Mouse (Mus musculus) spleen, postnatal 14 days (tissue): ENCODE results near the gene Snx10.
"Not testable (repeated sequence)": the region's sequence is repeated elsewhere in the genome, so short reads cannot be mapped to it uniquely, and the experiment has no call there.

ENCODE experiments used
- DNase-seq, 2 experiments: peaks; one replicate each; pipeline ENCODE4 v3.0.0; 2021 to 2022; ENCODE audit warnings: low spot score in 2 of 2

The Snx10 gene

DNA sequence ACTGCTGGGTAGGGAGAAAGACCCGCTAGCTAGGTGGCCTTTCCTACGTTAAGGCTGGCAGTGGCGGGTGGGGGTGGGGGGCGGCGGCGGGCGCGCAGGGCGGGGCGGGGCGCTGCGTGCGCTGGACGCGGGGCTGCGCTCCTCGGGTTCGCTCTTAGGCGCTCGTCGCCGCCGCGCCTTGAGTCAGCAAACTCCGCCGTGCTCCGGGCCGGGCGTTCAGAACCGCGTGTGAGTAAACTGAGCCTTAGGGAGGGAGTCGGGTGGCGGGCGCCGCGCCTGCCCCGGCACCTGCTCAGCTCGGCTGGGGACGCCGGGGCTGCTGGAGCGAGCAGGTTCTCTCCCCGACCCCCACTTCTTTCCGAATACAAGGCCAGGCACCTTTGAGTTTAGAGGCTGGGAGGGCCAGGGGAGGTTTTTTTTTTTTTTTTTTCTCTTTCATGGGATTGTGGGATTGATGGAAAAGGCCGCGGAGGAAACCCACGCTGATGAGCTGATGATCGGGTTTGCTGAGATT is at the start of gene Snx10:
Gene Snx10, plus strand, starts transcription at position 95 of the 514 bp plus-strand sequence.
- DNase-seq = no peak

DNA sequence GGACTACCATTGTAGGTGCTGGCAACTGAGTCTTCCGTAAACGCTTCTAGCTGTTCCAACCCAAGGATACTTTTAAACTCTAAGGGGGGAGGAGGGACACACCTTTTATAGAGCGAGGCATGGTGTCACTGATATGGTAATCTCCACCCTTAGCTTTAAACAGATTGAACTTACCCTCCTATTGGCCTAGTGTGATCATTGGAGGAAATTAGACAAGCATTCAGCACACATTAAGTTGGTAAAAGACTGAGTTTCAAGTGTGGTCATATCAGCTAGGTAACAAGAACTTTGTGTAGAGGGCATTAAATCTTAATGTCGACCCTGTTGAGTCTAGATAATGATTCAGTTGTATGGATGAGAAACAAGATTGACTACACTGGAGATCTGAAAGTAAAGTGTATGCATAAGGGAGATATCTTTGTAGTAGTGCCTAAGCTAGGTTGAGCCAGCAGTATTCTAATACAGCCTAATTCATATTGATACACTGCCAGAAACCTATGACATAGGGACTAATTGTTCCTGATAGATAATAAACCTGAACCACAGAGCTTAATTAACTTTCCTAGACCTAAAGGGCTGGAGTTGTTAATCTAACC is 44.5 kb upstream of the Snx10 start:
- no peak for DNase-seq

DNA sequence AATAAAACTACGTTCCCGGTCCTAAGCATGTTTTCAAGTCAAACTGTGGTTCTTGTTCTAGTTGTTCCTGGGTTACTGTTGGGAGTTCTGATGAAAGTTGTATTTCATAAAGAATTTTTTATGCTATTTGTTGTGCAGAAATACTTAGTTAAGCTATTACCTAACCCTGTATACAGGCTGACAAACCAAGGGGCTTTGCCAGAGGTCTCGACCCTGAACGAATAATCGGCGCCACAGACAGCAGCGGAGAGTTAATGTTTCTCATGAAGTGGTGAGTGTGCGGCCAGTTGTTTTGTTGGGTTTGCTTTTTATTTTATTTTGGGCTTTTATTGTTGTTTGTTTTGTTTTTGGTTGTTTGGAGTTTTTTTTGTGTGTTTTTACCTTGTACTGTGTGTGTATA is 42.2 kb upstream of the Snx10 start:
- DNase-seq = no peak

DNA sequence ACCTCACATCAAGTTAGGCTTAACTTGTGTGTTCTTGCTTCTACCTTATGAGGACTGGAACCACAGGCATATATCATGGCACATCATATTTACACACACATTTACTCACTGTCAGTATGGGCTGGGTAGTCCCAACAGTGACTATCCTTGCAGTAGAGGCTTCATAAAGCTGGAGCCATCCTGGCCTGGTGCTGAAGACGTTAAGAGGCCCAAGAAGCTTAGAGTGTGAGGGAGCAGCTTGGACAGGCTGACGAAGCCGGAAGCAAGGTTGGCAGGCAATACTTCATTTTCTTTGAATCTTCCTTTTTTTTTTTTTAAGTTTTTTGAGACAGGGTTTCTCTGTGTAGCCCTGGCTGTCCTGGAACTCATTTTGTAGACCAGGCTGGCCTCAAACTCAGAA is 39.8 kb upstream of the Snx10 start:
- no peak for DNase-seq

DNA sequence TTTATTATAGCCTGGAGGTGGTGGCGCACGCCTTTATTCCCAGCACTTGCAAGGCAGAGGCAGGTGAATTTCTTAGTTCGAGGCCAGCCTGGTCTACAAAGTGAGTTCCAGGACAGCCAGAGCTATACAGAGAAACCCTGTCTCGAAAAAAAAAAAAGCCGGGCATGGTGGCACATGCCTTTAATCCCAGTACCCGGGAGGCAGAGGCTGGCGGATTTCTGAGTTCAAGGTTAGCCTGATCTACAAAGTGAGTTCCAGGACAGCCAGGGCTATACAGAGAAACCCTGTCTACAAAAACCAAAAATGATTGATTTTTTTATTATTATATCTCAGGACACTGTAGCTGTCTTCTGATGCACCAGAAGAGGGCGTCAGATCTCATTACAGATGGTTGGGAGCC is 39.1 kb upstream of the Snx10 start:
- DNase-seq = not testable (repeated sequence)

DNA sequence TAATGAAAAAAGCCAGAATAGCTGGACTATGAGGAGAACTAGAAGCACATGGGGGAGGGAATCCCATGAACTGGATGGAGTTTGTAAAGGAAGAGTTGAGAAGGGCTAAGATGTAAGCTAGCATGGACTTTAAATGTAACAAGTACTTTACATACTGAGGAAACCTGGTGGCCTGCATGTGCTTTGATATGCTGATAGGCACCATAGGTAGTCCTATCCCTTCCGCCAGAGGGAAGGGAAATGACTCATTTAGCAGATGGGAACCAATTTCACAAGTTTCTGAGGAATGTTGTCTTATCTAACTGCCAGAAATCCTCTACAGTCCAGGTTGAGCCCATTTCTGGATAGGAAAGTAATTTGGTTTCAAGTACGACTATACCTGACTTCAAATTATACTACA is 38.1 kb upstream of the Snx10 start:
- no peak for DNase-seq

DNA sequence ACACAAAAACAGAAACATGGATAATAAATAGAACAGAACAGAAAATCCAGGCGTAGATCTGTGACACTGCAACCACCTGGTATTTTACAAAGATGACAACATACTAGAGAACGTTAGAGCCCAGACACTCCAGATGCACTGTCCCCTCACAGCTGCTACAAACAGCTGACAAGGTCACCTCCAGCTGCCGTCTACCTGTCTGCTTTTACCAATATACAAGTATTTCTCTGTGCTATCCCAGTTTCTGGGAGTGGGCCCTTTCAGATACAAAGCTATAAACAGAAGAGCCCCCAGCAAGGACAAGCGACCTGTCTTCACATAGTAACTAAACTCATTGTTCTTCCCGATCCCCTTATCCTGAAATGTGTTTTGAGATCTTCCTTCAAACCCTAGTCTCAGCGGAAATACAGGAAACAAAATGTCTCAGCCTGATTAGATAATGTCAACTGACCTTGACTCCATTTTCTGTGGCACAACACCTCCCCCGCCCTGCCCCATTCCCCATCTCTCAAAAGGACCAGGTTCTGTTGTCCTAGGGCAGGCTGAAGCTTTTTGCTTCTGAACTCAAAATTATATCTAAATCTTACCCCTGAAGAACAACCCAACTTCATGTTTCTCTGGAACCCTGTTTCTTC is 37.5 kb upstream of the Snx10 start:
- no peak for DNase-seq

DNA sequence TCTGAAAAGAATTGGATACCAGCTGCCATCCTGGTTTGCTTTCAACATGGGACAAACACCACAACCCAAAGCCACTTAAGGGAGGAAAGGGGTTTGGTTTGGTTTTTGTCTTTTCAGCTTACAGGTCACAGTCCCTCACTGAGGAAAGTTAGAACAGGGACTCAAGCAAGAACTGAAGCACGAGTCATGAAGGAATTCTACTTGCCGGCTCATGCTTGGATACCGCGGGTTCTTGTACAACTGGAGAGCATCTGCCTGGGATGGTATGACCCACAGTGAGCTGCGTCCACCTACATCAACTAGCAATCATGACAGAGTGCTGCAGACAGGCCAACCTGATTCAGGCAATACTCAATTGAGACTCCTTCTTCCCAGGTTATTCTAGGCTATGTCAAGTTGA is 37.0 kb upstream of the Snx10 start:
- DNase-seq = no peak

DNA sequence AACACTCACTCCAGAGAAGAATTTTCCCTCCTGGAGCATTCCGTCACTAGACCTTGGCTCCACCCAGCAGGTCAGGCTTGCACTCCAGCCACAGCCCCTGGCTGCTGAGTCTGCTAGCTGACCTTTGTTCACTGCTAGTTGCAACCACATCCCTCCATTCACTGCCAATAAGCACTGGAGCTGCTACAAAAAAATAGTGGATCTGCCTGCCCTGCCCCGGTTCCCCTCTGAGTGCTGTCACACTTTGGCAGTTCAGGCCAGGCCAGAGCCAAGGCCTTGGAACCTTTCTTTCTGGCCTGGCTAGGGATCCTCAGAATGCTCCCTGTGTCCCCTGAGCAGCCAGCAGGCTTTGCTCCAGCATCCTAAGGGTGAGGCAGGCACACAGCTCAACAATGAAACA is 33.9 kb upstream of the Snx10 start:
- no peak for DNase-seq

DNA sequence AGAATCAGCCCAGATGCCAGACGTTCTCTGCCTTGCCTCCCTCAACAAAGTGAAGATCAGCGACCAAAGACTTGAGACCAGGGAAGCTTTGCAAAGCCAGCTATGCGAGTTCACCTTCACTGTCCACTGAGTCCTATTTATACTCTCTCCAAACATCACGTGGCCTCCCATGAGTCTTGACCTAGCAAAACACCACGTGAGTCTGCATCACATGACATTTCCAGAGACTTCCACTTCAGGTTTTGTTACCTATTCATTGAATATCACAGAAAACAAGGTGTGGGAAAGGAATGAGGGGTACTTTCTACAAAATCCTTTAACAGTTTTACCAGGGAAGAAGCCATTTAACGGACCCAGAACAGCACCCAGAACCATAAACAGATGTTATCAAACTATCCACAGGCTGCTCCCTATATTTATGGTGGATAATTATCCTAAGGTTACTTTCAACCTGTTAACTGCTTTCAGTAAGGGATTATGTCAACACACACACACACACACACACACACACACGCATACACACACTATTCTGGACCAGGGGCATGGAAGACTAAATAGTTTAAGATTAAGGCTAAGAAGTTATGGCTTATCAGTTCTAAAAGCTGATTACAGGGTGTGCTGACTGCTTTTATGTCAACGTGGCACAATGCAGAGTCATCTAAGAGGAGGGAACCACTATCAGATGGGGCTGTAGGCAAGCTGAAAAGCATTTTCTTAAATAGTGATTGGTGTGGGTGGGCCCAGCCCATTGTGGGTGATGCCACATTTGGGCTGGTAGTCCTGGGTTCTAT is 26.2 kb upstream of the Snx10 start:
- no peak for DNase-seq

DNA sequence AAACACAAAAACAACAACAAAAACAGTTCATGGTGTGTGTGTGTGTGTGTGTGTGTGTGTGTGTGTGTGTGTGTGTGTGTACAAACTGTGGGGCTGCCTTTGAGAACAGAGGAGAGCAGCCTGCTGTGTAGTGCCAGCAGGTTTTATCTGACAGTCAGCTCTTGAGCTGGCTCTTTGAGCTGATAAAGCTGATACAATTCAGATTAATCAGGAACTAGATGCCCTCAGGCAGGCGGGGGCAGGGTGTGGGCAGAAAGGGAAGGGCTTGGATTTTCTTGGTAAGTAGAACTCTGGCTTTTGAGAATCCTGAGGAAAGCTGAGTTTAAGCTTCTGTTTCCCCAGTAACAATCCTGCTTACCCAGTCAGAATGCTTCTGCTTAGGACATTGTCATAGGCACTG is 18.0 kb upstream of the Snx10 start:
- DNase-seq = no peak

DNA sequence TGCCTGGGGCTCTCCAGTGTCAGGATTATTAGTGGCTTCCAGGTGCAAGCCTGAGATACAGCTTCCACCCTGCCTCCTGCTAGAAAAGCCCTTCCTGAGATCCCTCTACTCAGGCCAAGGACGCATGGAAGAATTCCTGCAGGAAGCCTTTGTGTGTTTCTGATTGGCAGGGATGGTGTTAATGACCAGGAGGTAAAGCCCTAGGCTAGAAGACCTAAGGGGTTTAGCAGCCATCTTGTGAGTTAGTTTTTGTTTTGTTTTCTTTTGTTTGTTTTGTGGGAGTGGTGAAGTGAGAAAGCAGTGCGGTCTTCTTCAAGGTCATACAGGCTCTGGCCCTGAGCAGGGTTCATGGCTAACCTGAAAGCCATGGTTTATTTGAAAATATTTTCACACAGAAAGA is 16.1 kb upstream of the Snx10 start:
- no peak for DNase-seq

DNA sequence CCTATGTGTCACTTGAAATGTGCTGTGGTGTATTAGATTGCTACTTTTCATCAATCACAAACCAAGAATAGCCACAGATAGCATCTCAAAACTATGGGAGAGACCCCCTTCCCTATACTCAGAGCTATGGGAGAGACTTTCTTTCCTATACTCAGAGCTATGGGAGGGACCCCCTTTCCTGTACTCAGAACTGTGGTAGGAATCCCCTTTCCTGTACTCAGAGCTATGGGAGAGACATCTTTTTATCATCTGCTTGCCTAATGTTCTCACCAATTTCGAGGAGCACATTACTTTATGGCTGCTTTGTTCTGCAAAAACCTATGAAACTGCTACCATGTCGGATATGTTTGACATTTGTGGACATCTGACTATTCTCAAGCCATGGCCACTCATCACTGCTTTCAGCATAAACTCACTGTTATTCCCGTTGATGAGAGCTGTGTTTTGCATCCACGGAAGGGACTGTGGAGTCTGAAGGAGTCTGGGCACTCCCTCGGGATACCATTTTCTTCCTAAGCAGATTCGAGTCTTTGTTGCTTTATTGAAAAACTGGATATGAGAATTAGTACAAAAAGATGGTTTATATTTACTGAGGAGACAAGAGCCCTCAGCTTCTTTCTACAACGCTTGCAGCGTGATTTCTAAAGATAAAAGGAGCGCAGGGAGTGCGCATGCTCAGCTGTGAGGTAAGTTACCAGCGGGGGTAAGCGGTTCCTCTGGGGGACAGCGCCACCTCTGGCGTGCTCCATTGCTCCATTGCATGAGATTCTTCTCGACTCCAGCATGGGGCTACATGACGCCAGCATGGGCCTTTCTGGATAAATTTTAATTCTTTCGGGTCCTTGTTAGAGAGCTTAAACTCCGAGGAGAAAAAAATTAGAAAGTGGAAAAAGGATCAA is 14.7 kb upstream of the Snx10 start:
- peak; percentile 34 to 56 for DNase-seq

DNA sequence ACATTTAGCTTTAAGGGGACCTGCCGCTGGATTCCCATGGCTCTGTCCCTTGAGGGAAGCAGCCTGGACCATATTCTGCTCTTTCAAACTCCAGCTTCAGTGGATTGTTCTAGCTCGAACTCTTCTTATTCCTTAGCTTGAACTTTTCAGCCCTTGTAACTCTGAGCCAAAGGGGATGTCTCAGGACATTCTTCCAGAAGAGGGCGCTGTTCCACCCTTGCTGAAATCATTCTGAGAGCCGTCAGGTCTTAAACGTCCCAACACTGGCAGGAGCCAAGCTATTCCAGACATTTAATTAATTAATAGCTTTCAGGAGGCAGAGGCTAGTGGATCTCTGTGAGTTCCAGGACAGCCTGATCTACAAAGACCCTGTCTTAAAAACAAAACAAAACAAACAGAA is 13.6 kb upstream of the Snx10 start:
- DNase-seq = peak; percentile 19 to 47

DNA sequence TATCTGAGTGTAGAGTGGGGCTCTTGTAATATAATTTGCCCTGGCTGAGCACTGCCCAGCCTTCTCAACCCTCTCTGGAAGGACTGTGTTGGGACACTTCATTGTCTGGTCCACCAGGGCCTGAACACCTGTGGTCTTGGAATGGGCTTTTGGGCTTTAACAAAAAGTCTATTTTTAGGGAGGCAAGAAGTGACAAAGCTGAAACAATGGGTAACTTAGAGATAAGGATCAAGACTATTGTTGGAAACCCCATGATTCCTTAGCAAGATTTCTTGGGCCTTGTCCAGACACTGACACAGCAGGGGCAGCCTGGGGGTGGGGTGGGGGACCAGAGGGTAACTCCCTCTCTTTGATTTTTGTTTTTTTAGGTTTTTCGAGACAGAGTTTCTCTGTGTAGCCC is 12.8 kb upstream of the Snx10 start:
- no peak for DNase-seq

DNA sequence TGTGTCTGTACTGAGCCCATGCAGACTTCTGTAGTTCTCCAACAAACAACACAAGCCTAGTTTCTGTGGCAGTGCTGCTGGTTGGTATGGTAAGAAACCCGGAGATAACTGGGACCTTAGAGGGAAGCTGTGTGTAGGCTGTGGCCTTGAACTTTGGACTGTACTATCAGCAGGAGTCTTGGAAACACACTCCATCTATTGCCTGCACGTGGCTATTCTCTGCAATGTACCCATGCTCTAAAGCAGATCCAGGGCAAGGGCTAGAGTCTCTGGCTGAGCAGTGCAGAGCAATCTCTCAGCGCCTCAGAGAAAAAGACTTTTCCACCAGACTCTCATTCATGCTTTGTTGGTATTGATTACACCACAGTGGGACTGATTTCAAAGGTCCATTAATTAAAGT is 10.0 kb upstream of the Snx10 start:
- DNase-seq = no peak

DNA sequence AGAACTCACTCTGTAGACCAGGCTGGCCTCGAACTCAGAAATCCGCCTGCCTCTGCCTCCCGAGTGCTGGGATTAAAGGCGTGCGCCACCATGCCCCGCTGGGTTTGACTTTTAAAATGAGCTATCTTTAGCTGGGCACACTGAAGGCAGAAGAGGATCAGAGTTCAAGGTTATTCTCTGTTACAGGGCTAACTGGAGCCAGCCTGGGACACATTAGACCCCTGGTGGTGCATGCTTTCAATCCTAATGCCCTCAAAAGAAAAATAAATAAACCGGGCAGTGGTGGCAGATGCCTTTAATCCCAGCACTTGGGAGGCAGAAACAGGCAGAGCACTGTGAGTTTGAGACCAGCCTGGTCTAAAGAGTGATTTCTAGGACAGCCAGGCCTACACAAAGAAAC is 8.8 kb upstream of the Snx10 start:
- no peak for DNase-seq

DNA sequence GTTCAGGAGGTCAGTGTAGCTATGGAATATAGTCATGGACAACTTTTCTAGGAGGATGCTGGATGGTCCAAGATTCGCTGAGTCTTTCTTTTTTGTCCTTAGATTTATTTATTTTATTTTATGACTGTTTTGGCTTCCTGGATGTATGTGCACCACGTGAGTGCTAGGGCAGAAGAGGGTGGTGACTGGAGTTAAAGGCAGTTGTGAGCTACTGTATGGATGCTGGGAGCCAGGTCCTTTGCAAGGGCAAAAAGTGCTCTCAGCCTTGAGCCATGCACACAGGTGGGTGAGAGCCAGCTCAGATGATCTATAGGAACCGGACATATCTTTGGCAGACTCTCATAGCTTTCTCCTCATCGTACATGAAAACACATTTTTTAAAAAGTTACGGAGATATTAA is 391 bp upstream of the Snx10 start:
- DNase-seq = no peak

DNA sequence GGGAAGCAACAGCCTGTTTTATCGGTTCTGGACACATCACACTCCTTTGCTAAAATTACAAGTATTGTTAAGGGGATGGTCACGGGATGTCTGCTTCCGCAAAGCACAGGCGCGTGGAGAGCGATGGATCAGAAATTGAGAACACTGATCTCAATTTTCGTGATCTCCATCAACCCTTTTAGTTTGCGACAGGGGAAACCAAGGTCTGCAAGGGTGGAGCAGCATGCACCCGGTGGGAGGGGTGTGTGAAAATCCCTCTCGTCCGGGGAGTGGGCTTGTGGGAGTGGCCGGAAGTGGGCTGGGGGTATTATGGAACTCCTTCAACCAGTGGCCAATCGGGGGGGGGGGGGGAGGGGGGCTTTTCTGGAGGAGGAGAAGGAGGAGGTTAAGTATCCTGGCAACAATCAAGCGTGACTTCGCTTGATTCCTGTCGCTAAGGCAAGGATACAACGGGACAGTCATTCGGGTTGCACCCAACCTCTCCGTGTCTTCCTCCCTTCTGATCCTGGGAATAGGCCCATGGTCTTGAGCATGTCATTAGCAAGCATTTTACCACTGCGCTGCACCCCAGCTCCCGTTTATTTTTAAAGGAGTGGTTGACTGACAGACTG is 725 bp downstream of the Snx10 start:
- no peak for DNase-seq

DNA sequence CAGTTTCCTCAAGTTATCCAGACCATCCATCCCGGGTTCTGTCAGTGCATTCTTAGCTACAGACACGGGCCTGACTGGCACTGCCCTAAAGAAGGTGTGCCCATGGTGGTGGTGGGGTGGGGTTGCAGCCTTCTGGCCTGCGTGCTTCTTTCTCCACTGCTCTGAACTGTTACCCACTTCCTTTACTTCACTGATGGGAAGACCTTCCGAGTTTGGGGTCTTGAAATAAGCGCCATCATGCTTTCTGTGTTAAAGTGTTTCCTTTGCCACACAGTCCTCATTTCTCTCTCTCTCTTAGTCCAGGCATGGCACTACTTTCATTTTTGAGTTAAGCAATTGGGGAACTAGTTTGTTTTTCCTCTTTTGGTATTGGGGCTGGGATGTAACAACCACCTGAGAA is 1.3 kb downstream of the Snx10 start:
- no peak for DNase-seq

DNA sequence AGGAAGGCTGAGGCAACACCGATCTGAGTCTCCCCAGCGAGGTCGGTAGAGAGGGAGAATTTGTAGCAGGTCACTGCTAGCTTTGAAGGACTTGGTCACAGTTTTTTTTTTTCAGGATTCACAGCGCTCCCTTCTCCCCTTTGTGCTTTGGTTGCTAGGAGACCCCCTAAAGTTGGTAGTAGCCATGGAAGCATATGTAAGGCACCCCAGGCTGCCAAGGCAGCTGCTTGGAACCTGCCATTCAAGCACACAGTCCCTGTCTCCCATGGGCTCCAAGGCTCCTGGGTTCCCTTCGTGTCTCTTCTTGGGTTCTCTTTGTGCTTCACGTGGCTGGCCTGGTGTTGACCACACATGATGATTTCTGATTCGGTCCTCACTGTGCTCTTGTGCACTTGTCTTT is 5.8 kb downstream of the Snx10 start:
- no peak for DNase-seq
